Mouse (Mus musculus) testis, adult 2 months (tissue): ENCODE measurements around the gene Myt1l.

ENCODE experiments used
- CTCF ChIP-seq: fragments of 200-500 bp; IDR thresholded peaks from 2 replicates; pipeline ENCODE4 v1.5.1; 2012; ENCODE audit warnings: low read depth, mild to moderate bottlenecking, inconsistent platforms, low read length, moderate library complexity; ENCODE audit not compliant: control insufficient read depth, insufficient read depth, insufficient replicate concordance
- POLR2A ChIP-seq: fragments of 200-500 bp; IDR thresholded peaks from 2 replicates; pipeline ENCODE4 v1.6.1; 2012; ENCODE audit warnings: low read depth, mild to moderate bottlenecking, inconsistent platforms, low read length, moderate library complexity; ENCODE audit not compliant: control insufficient read depth

- TF ChIP-seq CTCF (no peak), POLR2A (no peak)
Observed at GRCm38 (mm10) chr12:29571613-29572012, 43.4 kb downstream of the Myt1l start.
